Mouse (Mus musculus): ENCODE results near the gene Epha7.

Epha7 gene

DNA sequence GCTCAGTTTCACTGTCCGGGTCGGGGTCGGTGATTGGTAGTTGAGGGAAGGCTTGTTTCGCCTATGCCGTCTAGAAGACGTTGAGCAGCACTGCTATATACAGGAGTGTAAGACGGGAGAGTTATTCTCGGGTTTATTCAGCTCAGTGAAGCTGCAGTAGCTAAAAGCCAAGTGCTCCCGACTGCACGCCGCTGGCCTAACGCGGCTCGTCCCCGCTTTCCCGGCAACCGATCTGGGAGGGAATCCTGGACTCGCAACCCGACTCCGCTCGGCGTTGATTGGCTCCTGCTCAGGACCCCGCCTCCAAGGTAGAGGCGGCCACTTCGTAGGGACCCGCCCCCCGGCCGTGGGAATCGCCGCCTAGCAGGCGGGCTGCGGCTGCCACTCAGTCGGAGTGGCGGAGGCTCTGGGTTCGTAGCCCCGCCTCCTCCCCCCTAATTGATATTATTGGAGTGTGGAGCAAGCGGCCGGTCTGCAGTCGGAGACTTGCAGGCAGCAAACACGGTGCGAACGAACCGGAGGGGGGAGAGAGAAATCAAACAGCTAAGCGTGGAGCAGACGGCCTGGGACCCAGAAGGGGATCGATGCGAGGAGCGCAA is at the start of gene Epha7:
TSS of gene Epha7 (plus strand) at position 441 of the 599 bp plus-strand sequence.
- DNase-seq (ENCODE audit: low read depth, low spot score), result peak; percentile 91

DNA sequence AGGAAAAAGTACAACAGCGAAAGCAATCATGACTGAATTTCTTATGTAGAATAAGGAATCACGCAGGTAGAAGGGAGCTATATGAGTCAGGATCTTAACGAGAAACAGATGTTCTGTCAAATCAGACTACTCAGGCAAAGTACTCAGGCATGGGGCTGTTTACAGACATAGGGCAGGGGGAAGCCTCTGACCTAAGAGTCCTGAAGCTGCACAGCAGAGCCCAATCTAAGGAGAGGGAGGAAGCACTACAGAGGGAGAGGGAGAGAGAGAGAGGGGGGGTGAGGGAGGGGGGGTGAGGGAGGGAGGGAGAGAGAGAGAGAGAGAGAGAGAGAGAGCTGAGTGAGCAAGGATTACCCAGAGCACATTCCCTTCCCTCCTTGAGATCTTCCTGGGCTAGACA is 29.0 kb upstream of the Epha7 start:
- DNase-seq (ENCODE audit: low read depth, low spot score), result no peak

DNA sequence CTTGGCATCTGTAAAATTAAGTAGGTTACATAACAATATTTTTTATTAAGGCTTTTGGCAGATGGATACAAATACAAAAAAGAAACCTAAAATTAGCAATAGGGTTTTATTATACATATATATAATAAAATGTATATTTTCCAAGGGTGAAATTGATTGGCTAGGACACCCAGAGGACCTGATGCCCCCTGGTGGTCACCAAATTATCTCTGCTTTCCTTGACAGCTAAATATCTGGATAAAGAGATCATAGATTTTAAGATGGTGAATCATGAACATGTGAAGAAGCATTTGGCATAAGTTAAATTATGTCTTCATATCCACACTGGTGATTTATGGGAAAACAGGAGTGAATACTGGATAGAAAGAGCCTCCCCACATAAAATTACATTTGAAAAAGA is 4.1 kb upstream of the Epha7 start:
- DNase-seq (ENCODE audit: low read depth, low spot score), result peak; percentile 6

DNA sequence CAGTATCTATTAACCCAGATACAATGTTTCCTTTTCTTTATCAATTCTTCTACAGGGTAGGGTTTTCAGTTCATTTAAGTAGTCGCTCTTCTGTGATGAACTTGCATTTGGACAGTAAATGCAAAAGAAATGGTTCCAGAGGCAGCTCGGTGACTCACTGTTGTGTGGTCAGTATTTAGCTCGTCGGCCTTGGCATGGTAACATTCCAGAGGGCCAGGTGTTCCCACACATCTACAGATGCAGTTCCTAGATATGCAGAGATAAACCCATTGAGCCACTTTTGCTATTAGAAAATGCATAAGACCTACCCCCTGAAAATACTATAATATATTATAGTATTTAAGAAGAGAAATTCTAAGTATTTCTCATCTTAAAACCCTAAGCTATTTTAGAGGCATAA is 3.2 kb upstream of the Epha7 start:
- DNase-seq (ENCODE audit: low read depth, low spot score), result no peak

DNA sequence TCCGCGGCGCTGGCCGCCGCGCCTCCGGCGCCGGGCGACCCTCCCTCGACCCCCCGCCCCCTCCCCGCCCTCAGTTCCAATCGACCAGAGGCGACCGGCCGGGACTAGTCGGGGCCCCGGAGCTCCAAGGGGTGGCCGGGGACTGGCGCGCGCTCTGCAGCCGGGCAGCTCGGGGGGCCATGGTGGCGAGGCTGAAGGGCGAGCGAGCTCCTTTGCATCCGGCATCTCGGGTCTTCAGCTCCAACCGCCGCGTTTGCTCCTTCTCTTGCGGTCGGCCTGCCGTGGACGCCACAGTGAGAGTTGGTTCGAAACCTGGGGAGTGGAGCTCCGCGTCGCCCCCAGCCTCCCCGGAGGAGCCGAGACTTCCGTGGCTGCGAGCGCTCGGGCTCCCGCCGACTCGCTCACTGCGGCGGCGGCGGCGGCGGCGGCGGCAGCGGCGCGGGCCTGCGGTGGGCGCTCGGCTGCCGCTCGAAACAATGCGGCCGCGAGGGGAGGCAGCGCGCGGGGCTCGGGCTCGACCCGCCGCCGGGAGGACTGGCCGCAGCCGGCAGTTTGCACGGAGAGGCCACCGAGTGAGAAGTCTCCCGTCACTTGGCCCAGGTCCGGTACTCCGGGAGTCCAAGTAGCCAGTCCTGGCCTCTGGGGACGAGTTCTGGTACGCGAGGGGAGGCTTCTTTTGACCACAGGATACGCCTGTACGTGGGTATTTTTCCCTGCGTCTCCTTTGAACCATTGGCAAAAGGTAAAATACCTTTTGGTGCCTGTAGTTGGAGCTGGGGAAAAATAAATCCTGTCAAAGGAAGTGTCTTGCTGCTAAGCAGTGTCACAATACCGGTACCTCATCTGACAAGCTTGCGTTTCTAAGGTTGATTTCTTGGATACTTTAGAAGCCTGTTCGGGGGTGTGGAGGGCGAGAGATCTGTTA is 882 bp downstream of the Epha7 start:
- DNase-seq (ENCODE audit: low read depth, low spot score), result peak; percentile 29

DNA sequence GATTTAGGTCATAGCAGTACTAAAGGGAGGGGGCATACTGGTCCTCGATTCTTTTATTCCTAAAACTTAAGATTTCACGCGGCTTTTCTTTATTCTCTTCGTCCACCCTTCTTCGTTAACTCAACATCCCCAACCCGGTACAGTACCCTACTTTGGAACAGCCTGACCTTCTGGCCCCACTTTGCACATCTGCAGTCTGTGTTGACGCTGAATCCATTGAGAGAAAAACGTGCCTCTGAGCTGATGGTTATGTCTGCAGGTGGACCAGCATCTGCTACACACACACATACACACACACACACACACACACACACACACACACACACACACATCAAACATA is 1.5 kb downstream of the Epha7 start:
- peak; percentile 5 for DNase-seq (ENCODE audit: low read depth, low spot score)

DNA sequence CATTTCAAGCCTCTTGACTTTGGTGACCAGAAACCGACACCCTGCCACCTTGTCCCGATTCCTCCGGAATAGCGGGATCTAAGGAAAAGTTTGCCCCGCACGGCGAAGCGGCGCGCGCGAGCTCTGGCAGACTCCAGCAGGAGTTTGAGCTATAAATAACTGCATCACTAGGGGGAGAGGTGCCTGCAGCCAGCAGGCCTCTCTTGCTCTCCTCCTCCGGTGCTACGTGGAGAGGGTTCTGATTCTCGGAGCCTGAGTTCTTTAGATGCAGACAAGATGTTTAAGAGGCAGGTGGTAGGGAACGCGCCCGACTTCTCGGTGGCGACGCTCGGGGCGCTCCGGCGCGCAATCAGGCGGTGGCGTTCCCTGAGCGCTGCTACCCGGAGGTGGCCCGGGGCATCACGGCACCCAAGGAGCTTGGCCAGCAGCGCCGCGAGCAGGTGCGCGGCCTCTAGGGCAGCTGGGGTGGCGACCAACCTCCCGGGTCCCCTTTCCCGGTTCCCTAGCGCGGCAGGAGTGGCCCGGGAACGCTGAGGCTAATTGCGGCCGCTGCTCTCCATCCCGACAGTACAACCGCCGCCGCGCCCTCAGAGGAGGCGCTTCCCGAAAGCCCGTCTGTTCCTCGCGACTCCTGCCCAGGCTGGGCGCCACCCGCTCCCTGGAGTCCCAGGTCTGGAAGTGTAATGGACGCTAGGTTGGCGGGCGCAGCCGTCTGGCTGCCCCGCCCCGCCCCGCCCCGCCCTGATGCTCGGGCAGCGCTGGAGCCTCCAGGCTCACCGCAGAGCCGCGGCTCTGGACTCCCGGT is 2.1 kb downstream of the Epha7 start:
- DNase-seq (ENCODE audit: low read depth, low spot score), result peak; percentile 41

DNA sequence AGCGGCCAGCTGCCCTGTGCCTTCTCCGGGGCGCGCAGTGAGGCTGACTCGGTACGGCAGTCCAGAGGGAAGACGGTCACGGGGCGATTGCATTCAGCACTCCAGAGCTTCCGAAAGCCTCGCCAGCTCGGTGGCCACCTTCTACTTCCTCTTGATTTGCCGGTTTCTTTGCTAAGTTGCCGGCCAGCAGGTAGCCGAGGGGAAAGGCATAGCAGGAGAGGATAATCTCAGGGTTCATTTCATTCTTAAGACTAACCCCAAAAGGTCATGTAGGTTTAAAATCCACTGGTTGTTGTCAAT is 2.6 kb downstream of the Epha7 start:
- DNase-seq (ENCODE audit: low read depth, low spot score), result no peak

DNA sequence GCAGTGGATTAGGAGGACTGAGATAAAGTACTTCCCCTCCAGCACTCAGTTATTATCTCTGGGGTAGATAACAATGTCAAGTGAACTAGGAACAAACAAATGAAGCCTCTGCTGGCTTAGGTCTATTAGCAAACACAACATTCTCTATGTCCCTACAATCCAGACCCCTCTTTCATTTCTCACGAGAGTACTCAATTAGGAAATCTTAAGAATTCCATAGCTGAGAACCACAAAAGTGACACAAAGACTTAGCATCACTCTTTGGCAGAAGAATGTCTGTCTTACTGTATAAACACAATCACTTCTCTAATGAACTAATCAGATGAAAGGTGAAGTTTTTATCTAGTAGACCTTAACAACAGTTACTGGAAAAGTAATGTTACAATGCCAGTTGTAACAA is 10.7 kb downstream of the Epha7 start:
- DNase-seq (ENCODE audit: low read depth, low spot score), result no peak

DNA sequence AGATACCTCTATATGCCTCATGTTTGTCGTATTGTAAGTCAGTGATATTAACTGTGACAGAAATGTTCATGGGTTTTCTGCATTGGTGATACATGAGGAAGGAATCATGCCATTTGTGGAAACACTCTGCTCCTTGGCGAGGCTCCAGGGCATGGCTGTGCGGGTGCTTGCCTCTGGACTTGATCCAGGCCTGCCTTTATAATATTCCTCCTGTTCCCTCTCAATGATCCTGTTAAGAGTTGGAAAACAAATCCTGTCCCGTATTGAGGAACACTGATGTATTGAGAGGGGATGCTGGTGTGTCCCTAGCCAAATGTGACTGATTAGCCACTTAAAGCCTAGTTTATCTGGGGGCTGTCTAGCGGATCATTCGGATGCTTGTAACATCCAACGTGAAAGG is 11.7 kb downstream of the Epha7 start:
- DNase-seq (ENCODE audit: low read depth, low spot score), result no peak

DNA sequence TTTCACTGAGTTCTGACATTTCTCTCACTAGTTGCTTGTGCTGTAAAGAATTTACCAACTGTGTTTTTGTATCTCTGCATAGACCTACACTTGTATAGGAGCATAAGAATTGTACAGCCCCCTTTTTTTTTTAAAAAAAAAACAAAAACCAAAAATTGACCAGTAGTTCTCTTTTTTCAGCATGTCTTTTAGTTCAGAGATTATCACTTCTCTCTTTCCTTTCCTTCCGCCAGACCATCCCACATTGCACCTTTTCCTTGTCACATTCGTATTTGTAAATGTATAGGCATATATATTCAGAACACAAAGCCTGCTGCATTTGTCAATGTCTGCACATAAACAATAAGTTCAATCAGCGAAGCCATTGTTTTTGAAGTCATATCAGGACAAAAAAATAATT is 24.7 kb downstream of the Epha7 start:
- no peak for DNase-seq (ENCODE audit: low read depth, low spot score)

DNA sequence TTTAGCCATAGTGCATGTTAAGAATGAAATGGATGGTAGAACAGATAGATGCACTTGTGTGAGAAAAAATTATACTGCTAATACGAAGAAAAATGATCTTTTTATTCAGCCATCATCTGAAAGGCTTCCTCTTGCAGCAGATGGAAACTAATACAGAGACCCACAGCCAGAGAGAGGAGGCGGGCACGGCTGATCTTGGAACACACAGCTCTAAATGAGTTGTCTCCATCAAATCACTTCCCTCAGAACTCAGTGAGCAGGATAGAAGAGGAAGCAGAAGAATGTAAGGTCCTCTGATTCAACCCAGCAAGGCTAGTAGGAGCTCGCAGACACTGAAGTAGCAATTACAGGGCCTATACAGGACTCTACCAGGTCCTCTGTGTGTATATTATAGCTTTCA is 33.4 kb downstream of the Epha7 start:
- DNase-seq (ENCODE audit: low read depth, low spot score), result no peak

DNA sequence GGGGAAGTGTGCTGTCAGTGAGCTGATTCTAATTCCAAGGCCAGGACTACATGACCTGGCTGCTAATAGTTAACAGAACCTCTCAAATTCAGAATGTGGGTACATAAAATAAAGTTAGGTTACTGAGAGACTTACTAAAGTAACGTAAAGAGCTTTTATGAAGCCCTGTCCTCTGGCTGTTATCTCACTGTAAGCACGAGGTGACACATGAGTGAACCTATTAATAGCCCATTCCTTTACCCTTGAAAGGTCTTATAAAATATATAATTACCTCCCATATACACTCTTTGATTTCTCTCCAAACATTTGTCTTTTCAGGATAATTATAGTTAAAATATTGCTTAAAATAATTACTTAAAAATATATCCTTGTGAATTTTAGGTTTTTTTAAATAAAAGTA is 37.5 kb downstream of the Epha7 start:
- DNase-seq (ENCODE audit: low read depth, low spot score), result no peak

DNA sequence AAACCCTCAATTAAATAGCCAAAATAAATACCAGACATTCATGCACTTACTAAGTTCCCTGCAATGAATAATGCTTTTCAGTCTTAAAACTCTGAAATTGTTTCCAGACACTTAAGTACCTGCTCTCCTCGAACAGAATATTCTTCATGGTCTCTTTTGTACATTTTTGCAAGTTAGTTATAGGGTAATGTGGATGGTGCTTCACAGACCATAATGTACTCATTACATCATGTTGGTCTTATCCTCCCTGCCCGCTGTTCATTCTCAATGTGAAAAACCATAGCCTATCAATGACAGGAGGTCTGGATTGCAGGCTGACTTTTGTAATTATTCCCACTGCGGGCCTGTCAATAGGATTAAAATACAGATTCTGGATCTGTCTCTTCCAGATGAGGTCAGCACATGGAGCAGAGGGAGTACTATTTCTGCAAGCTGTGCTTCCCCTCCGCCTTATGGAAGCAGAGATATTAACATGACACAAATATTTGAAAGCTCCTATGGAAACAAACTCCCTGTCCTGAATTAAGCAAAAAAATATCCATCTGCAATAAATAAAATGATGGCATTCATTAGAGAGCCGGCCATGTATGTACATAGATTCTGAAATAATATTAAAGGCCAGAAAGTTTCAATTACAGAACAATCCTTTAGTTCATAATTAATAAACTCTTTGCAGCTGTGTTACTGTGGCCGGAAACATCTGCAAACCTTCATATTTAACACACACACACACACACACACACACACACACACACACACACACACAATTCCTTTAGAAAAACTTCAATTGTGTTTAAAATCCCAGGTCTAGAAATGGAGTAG is 50.1 kb downstream of the Epha7 start:
- DNase-seq (ENCODE audit: low read depth, low spot score), result no peak

DNA sequence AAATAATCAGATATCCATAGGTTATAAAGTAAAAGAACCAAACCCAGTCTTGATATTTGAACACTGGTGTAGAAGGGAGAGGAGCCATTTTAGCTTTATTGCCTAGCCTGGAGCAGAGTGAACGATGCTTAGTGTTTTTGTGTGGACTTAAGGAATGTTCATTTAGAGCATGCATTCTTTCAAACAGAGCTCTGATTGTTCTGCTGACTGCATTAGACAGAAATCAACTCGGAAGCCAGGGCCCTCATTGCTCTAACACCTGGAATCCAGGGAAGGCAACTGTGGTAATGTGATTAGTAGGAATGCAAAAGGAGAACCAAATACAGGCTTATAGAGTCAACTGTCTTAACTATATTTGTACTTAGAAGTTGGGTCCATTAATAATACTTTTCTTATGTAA is 53.5 kb downstream of the Epha7 start:
- no peak for DNase-seq (ENCODE audit: low read depth, low spot score)

DNA sequence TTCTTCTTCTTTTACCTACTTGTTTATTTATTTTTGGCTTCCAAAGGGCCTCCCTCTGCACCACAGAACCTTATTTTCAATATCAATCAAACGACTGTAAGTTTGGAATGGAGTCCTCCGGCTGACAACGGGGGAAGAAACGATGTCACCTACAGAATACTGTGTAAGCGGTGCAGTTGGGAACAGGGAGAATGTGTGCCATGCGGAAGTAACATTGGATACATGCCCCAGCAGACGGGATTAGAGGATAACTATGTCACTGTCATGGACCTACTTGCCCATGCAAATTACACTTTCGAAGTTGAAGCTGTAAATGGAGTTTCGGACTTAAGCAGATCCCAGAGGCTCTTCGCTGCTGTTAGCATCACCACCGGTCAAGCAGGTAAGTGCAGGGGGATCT is 58.7 kb downstream of the Epha7 start:
- no peak for DNase-seq (ENCODE audit: low read depth, low spot score)

DNA sequence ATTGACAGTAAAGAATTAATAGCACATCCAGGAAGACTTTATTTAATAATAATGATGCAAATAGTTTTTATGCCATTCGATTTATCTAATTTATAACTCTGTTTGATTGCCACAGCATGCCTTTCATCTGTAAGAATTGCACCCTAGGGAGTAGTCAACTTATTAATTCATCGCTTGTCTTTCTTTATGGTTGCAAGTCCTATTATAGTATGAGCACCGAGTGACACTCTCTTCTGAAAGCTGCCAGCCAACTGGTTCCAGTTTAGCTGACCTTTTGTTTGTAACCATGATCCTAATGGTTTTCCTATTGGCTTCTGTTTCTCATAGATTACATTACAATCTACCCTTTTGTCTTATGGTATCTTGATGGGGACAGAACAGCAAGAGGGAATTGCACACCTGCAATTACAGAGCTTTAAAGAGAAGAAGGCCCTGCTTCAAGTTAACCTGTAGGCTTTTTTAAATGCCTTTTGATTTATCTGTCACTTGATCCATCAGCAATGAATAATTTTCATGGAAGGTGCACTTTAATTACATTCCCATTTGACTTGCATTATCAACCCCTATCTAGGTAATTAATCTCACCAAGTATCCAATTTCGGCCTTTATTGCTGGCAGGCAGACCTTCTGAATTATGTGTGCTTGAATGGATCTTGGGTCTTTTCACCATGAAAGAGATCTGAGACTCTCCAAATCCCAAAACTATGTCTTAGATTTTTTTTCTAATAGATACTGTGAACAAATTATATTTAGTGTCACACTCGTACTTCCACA is 68.5 kb downstream of the Epha7 start:
- no peak for DNase-seq (ENCODE audit: low read depth, low spot score)

DNA sequence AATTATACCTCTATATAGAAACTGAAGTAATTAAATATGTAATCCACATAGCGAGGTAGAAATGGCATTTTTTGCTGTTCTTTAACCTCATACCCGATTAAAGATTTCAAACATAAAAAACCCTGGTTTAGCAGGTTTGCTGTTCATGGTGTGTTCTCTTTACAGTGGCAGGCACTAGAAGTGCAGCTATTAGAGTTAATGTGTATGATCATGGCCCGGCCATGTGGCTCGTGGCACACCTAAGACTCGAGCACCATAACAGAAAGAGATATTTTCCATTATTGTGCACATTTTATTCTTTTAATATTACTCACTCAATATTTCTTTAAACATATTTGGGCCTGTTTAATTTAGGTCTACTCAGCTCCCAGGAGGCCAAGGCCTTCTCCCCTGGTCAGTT is 76.7 kb downstream of the Epha7 start:
- no peak for DNase-seq (ENCODE audit: low read depth, low spot score)

DNA sequence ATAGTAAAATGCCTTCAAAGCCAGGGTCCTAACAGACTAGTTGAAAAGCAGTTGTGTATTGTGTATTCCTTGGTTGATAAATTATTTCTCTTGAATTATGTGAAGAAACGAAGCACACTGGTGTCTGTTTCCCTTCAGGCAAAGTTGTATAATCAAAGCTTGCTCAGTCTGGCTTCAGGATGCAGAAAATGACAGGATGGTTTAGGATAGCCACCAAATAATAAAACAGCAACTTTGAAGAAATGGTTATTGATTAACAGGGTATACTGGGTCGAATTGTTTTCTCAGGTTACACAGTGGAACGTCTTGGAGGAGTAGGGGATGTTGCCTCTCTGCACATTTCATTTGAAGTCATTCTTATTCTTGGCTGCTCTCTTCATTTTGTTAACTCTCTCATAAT is 77.2 kb downstream of the Epha7 start:
- DNase-seq (ENCODE audit: low read depth, low spot score), result no peak

DNA sequence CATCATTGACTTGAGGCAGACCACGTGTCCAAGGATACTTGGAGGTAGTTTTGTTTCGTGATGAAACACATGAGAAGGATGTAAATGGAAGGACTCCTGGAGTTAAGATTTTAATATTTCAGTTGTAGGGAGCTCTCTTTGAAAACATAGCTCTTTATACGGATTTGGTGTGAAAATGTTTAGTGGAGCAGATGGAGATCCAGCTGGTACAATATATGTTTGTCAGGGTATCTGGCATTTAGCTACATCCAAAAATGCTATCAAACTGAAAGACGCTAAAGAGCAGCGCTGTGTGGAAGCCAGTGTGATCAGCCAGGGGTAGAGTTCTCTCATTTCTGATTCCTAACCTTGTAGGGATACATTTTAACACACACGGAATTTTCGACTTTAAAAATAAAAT is 82.5 kb downstream of the Epha7 start:
- no peak for DNase-seq (ENCODE audit: low read depth, low spot score)

DNA sequence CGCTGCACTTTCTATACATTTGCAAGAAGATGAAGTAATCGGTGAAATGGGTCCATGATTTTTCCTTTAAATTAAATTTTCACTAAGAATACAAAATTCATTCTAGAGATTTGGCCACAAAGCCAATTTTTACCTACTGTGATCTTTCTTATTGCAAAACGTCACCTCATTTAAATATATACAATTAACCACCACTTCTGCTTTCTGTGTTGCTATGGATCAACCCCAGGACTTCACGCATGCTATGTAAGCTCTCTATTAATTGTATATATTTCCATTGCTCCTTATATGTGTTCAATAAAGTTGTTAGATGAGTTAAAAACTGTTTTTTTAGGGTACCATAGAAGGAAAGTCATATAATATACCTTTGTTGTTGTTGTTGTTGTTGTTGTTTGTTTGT is 86.4 kb downstream of the Epha7 start:
- no peak for DNase-seq (ENCODE audit: low read depth, low spot score)
